Mouse (Mus musculus): ENCODE measurements around the gene Ak9. TPM values are rescaled to one million over a fixed set of nuclear protein-coding genes. Genes with fewer than 3 reads are reported as not detected.
A peak's percentile ranks its signal among the peaks of the same experiment; 100 is the strongest.

Ak9 gene
- total and polyA plus RNA-seq, 3 experiments = 0.21 TPM; not detected in 2

- TF ChIP-seq GABPA (IDR thresholded peaks at IDR 0.05; ENCODE audit: low read depth, low read length) = no peak
- TF ChIP-seq MYB (IDR thresholded peaks at IDR 0.05; ENCODE audit: low read depth, low read length) = no peak
- TF ChIP-seq MYC (IDR thresholded peaks at IDR 0.05; ENCODE audit: low read depth, low read length) = no peak
- no peak for TF ChIP-seq UBTF (IDR thresholded peaks at IDR 0.05; ENCODE audit: borderline replicate concordance, insufficient read depth, low read depth, low read length)
- TF ChIP-seq TBP (IDR thresholded peaks at IDR 0.05; ENCODE audit: low read depth, low read length) = no peak
- TF ChIP-seq NRF1 (IDR thresholded peaks at IDR 0.05; ENCODE audit: insufficient read depth, low read depth, low read length, poor library complexity, severe bottlenecking) = no peak
- no peak for TF ChIP-seq BHLHE40 (IDR thresholded peaks at IDR 0.05; ENCODE audit: borderline replicate concordance, low read depth, low read length)
- TF ChIP-seq MAZ (IDR thresholded peaks at IDR 0.05; ENCODE audit: low read depth, low read length) = no peak
- Histone ChIP-seq H3K79me2 (ENCODE audit: control insufficient read depth, insufficient read depth, low read length, poor library complexity) (peaks cover 2% of the 10 kb centered on the region; the same call in 1 of the 2 replicates), H3K4me3 (ENCODE audit: control insufficient read depth in 1 of 2, insufficient read depth in 1 of 2, low read depth in 2 of 2, low read length in 2 of 2) (no peak overlapping the region), H3K4me1 (ENCODE audit: control insufficient read depth in 1 of 2, insufficient read depth in 2 of 2, low read length in 2 of 2) (no peaks in the 10 kb centered on the region), H3K27me3 (ENCODE audit: control insufficient read depth in 1 of 2, insufficient read depth in 2 of 2, low read length in 2 of 2) (no peaks in the 10 kb centered on the region), H3K36me3 (ENCODE audit: control insufficient read depth in 1 of 2, insufficient read depth in 2 of 2, low read length in 2 of 2) (no peaks in the 10 kb centered on the region), H3K27ac (ENCODE audit: control insufficient read depth, low read depth, low read length) (no peak overlapping the region), H3K9ac (ENCODE audit: control insufficient read depth, low read depth, low read length, poor library complexity, severe bottlenecking) (no peak overlapping the region), H3K9me3 (replicated peaks; ENCODE audit: insufficient read depth, low read length) (no peaks in the 10 kb centered on the region)
- no peak for DNase-seq (ENCODE audit: low read depth, low spot score)
Measured at GRCm38 (mm10) chr10:41294734-41295133, 9.0 kb upstream of the Ak9 start.

DNA sequence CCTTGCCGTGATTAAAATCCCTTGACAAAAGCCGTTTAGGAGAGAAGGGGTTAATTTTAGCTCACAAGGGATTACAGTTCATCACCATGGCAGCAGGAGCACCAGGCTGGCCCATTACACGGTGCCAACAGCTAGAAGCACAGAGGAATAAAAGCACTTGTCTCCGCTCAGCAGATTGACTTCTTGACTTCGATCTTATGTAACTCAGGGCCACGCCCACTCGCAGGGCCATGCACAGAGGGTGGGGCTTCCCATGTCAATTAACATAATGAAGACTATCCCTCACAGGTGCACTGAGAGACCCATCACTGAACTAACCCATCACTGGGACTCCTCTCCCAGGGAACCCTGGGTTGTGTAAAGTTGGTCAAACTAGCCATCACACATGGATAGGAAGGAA is 8.6 kb upstream of the Ak9 start:
- Histone ChIP-seq H3K4me1 (ENCODE audit: control insufficient read depth in 1 of 2, insufficient read depth in 2 of 2, low read length in 2 of 2) (no peaks in the 10 kb centered on the region), H3K36me3 (ENCODE audit: control insufficient read depth in 1 of 2, insufficient read depth in 2 of 2, low read length in 2 of 2) (no peaks in the 10 kb centered on the region), H3K27ac (ENCODE audit: control insufficient read depth, low read depth, low read length) (no peak overlapping the region), H3K79me2 (ENCODE audit: control insufficient read depth, insufficient read depth, low read length, poor library complexity) (peaks cover 3% of the 10 kb centered on the region; the same call in 1 of the 2 replicates), H3K9me3 (replicated peaks; ENCODE audit: insufficient read depth, low read length) (no peaks in the 10 kb centered on the region), H3K9ac (ENCODE audit: control insufficient read depth, low read depth, low read length, poor library complexity, severe bottlenecking) (no peak overlapping the region), H3K27me3 (ENCODE audit: control insufficient read depth in 1 of 2, insufficient read depth in 2 of 2, low read length in 2 of 2) (no peaks in the 10 kb centered on the region), H3K4me3 (ENCODE audit: control insufficient read depth in 1 of 2, insufficient read depth in 1 of 2, low read depth in 2 of 2, low read length in 2 of 2) (no peak overlapping the region)
- peak; percentile 10 for DNase-seq (ENCODE audit: low read depth, low spot score)
- TF ChIP-seq BHLHE40 (IDR thresholded peaks at IDR 0.05; ENCODE audit: borderline replicate concordance, low read depth, low read length) (no peak), CTCF (IDR thresholded peaks at IDR 0.05 in 2 of 3, conservative IDR thresholded peaks at IDR 0.05 in 1 of 3; ENCODE audit: control insufficient read depth in 1 of 3, insufficient read depth in 1 of 3, low read depth in 2 of 3, low read length in 3 of 3, poor library complexity in 1 of 3, severe bottlenecking in 1 of 3) (no peak), MXI1 (IDR thresholded peaks at IDR 0.05; ENCODE audit: low read depth, low read length) (no peak), MYB (IDR thresholded peaks at IDR 0.05; ENCODE audit: low read depth, low read length) (no peak)

GRCm38 (mm10) chr10:41300161-41300560 is 3.6 kb upstream of the Ak9 start:
- H3K4me3 ChIP-seq (ENCODE audit: control insufficient read depth in 1 of 2, insufficient read depth in 1 of 2, low read depth in 2 of 2, low read length in 2 of 2) = no peak overlapping the region
- TF ChIP-seq POLR2AphosphoS2 (IDR thresholded peaks at IDR 0.05; ENCODE audit: low read length) = no peak
- no peak for TF ChIP-seq RAD21 (IDR thresholded peaks at IDR 0.05; ENCODE audit: low read depth, low read length)
- TF ChIP-seq ZNF384 (IDR thresholded peaks at IDR 0.05; ENCODE audit: low read depth, low read length) = no peak
- no peak for TF ChIP-seq ELF1 (IDR thresholded peaks at IDR 0.05; ENCODE audit: low read depth, low read length)
- no peak for TF ChIP-seq HCFC1 (IDR thresholded peaks at IDR 0.05; ENCODE audit: low read depth, low read length)
- TF ChIP-seq E2F4 (IDR thresholded peaks at IDR 0.05; ENCODE audit: borderline replicate concordance, low read depth, low read length) = no peak
- no peak for TF ChIP-seq BHLHE40 (IDR thresholded peaks at IDR 0.05; ENCODE audit: borderline replicate concordance, low read depth, low read length)
- no peak for TF ChIP-seq MAZ (IDR thresholded peaks at IDR 0.05; ENCODE audit: low read depth, low read length)
- no peak for TF ChIP-seq CHD2 (IDR thresholded peaks at IDR 0.05; ENCODE audit: low read length)
- TF ChIP-seq CTCF (IDR thresholded peaks at IDR 0.05 in 2 of 3, conservative IDR thresholded peaks at IDR 0.05 in 1 of 3; ENCODE audit: control insufficient read depth in 1 of 3, insufficient read depth in 1 of 3, low read depth in 2 of 3, low read length in 3 of 3, poor library complexity in 1 of 3, severe bottlenecking in 1 of 3) = no peak
- TF ChIP-seq KAT2A (conservative IDR thresholded peaks at IDR 0.05; ENCODE audit: low read depth, low read length) = no peak
- no peak for TF ChIP-seq USF1 (IDR thresholded peaks at IDR 0.05; ENCODE audit: low read depth, low read length)
- no peak for TF ChIP-seq GABPA (IDR thresholded peaks at IDR 0.05; ENCODE audit: low read depth, low read length)
- no peak for TF ChIP-seq POLR2AphosphoS5 (IDR thresholded peaks at IDR 0.05; ENCODE audit: borderline replicate concordance, low read depth, low read length)
- no peak for TF ChIP-seq TBP (IDR thresholded peaks at IDR 0.05; ENCODE audit: low read depth, low read length)
- no peak for DNase-seq (ENCODE audit: low read depth, low spot score)
- no peaks in the 10 kb centered on the region for H3K9me3 ChIP-seq (replicated peaks; ENCODE audit: insufficient read depth, low read length)
- peaks cover 0 to 6% of the 10 kb centered on the region in 2 experiments; a peak in 2 of 4 replicates for H3K36me3 ChIP-seq (ENCODE audit: control insufficient read depth in 1 of 2, insufficient read depth in 2 of 2, low read length in 2 of 2)
- H3K4me1 ChIP-seq (ENCODE audit: control insufficient read depth in 1 of 2, insufficient read depth in 2 of 2, low read length in 2 of 2) = peaks cover 0 to 4% of the 10 kb centered on the region in 2 experiments; a peak in 1 of 4 replicates
- no peaks in the 10 kb centered on the region for H3K27me3 ChIP-seq (ENCODE audit: control insufficient read depth in 1 of 2, insufficient read depth in 2 of 2, low read length in 2 of 2)
- H3K27ac ChIP-seq (ENCODE audit: control insufficient read depth, low read depth, low read length) = no peak overlapping the region
- H3K79me2 ChIP-seq (ENCODE audit: control insufficient read depth, insufficient read depth, low read length, poor library complexity) = peaks cover 13% of the 10 kb centered on the region
- no peak overlapping the region for H3K9ac ChIP-seq (ENCODE audit: control insufficient read depth, low read depth, low read length, poor library complexity, severe bottlenecking)

Measured in MEL (cell line).